Mouse (Mus musculus) forebrain, embryonic 16.5 days (tissue): ENCODE data around the gene Aven. TPM values are rescaled to one million over a fixed set of nuclear protein-coding genes. Genes with fewer than 3 reads are reported as not detected.

Source experiments
- ATAC-seq: fragments of 200-750 bp; cut with Nextera tagmentation; 2 replicates; pipeline ENCODE4 v1.8.0; 2017; ENCODE audit warnings: mild to moderate bottlenecking, moderate library complexity
- H3K27ac ChIP-seq: fragments of 300-500 bp; sonication (generic); 2 replicates; pipeline ENCODE4 v1.5.1; 2014; ENCODE audit warnings: low read length, control low read depth
- H3K27me3 ChIP-seq: fragments of 300-500 bp; sonication (generic); replicated peaks from 2 replicates; pipeline ENCODE4 v1.6.1; 2014; ENCODE audit warnings: low read length; ENCODE audit not compliant: control insufficient read depth, insufficient read depth
- H3K36me3 ChIP-seq: fragments of 300-500 bp; sonication (generic); 2 replicates; pipeline ENCODE4 v1.6.1; 2014; ENCODE audit not compliant: control insufficient read depth, insufficient read depth
- H3K4me1 ChIP-seq: fragments of 300-500 bp; sonication (generic); replicated peaks from 2 replicates; pipeline ENCODE4 v1.6.1; 2014; ENCODE audit warnings: low read length; ENCODE audit not compliant: control insufficient read depth, insufficient read depth
- H3K4me2 ChIP-seq: fragments of 300-500 bp; sonication (generic); 2 replicates; pipeline ENCODE4 v1.6.1; 2014; ENCODE audit warnings: mild to moderate bottlenecking, low read length, control low read depth
- H3K4me3 ChIP-seq: fragments of 300-500 bp; sonication (generic); replicated peaks from 2 replicates; pipeline ENCODE4 v1.5.1; 2014; ENCODE audit warnings: mild to moderate bottlenecking, low read length, control low read depth
- H3K9ac ChIP-seq: fragments of 300-500 bp; sonication (generic); replicated peaks from 2 replicates; pipeline ENCODE4 v1.6.1; 2014; ENCODE audit warnings: low read depth, low read length, control low read depth
- H3K9me3 ChIP-seq: fragments of 300-500 bp; sonication (generic); 2 replicates; pipeline ENCODE4 v1.6.1; 2016; ENCODE audit warnings: low read length; ENCODE audit not compliant: control insufficient read depth
- WGBS: fragments of 180-500 bp; shearing (Covaris S2); extraction: QIAGEN DNeasy Blood & Tissue Kit; methylation state at CpG from one replicate; pipeline ENCODE4 v1.1.7; 2014; 5-methylcytosine and 5-hydroxymethylcytosine counted together
- polyA plus RNA-seq: library from polyadenylated mRNA; unstranded; fragments of >200 nt; fragmentation: Nextera tagmentation; extraction: Ambion mirVana; gene quantifications from 2 replicates; pipeline ENCODE4 v1.2.1, GENCODE M21; 2015

Aven gene
- polyA plus RNA-seq, 1 experiment from 2014 or later = 2.2 TPM

GRCm38 (mm10) chr2:112567786-112568185, 75.0 kb downstream of the Aven start:
- Histone ChIP-seq H3K4me2 (no peak overlapping the region), H3K9me3 (no peaks in the 10 kb centered on the region), H3K9ac (no peak overlapping the region), H3K27ac (no peak overlapping the region), H3K36me3 (no peaks in the 10 kb centered on the region), H3K4me1 (peaks cover under 1% of the 10 kb centered on the region; the same call in 1 of the 2 replicates), H3K27me3 (no peaks in the 10 kb centered on the region), H3K4me3 (no peak overlapping the region)
- 88% methylated on average over 4 of the region's 4 CpGs for WGBS
- no peak for ATAC-seq

DNA sequence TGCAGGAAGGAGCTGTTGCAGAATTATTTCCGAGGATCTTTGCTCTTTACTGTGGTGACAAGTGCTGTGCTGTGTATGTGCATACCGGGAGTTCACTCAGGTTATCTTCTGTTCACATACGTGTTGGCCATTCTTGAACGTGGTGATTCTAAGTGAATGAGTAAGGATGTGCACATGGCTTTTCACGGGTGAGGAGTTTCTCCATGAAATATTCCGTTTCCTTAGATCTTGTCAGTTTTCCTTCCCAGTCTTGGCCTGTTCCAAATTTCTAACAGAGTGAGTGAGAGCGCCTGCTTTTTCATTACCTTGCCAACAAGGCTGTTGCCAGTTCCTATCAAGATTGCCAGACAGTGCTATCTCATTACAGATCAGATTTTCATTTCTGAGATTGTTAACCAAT, 98.2 kb downstream of the Aven start:
- Histone ChIP-seq H3K27me3 (no peaks in the 10 kb centered on the region), H3K27ac (peak overlapping the region; percentile 82), H3K4me1 (peaks cover 11% of the 10 kb centered on the region), H3K9ac (no peak overlapping the region), H3K4me2 (peak overlapping the region; percentile 26; the same call in 1 of the 2 replicates), H3K36me3 (no peaks in the 10 kb centered on the region), H3K9me3 (no peaks in the 10 kb centered on the region), H3K4me3 (no peak overlapping the region)
- peak; percentile 89 for ATAC-seq
- 58% methylated on average over 7 of the region's 7 CpGs for WGBS

DNA sequence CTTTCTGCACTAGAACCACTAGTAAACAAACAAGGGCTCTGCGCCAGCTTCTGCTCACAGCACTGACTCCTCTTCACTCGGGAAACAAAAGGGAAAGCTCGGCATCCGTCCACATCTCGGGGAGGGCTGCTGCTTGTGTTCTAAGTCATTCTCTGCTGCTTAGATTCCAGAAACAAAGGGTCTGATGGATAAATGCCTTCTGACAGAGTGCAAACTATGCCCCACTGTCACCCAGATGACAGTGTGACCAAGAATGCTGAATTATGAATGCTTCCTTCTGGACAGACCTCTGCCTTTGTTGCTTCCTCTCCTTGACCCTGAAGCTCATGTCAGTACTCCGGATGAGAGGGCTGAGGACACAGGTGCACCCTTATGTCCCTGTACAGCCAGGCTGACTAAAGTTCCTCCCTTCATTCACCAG, 98.7 kb downstream of the Aven start:
- Histone ChIP-seq H3K9ac (no peak overlapping the region), H3K9me3 (no peaks in the 10 kb centered on the region), H3K36me3 (no peaks in the 10 kb centered on the region), H3K27ac (peak overlapping the region; percentile 82), H3K27me3 (no peaks in the 10 kb centered on the region), H3K4me2 (peak overlapping the region; percentile 26; the same call in 1 of the 2 replicates), H3K4me1 (peaks cover 11% of the 10 kb centered on the region), H3K4me3 (no peak overlapping the region)
- 25% methylated on average over 6 of the region's 6 CpGs for WGBS
- peak; percentile 72 for ATAC-seq

DNA sequence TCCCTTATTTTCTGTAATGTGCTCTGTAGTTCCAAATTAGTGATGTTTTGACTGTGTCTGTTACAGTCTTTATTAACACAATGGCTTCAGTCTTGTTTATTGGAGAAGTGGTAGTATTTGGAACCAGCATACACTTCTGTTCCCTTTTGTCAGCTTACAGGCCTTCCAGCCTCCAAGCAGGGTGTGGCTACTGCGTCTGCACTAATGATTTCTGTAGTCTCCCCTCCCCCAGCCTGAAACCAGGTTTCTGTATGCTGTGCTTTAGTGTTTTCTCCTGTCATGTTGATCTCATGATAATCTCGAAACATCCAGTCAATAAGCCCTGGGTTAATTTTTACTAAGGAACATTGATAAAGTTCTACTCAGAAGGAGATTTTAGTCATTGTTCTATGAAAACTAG, 100.6 kb downstream of the Aven start:
- 62% methylated on average over 2 of the region's 2 CpGs for WGBS

GRCm38 (mm10) chr2:112593781-112594180, 101.0 kb downstream of the Aven start:
- peak; percentile 39 for ATAC-seq
- Histone ChIP-seq H3K4me1 (peaks cover 11% of the 10 kb centered on the region), H3K27me3 (no peaks in the 10 kb centered on the region), H3K4me2 (no peak overlapping the region), H3K9me3 (no peaks in the 10 kb centered on the region), H3K9ac (no peak overlapping the region), H3K27ac (0 out of 2 replicates have a peak overlapping the region, but pooled peaks have one; percentile 18), H3K4me3 (no peak overlapping the region), H3K36me3 (no peaks in the 10 kb centered on the region)
- 72% methylated on average over 2 of the region's 2 CpGs for WGBS

More for the DNA sequence above, 100.6 kb downstream of the Aven start:
- Histone ChIP-seq H3K9ac (no peak overlapping the region), H3K9me3 (no peaks in the 10 kb centered on the region), H3K27ac (peak overlapping the region; percentile 18; the same call in 1 of the 2 replicates), H3K4me3 (no peak overlapping the region), H3K36me3 (no peaks in the 10 kb centered on the region), H3K4me2 (no peak overlapping the region), H3K27me3 (no peaks in the 10 kb centered on the region), H3K4me1 (peaks cover 11% of the 10 kb centered on the region)
- ATAC-seq = peak; percentile 36; the same call in 1 of the 2 replicates

- H3K9me3 ChIP-seq = no peaks in the 10 kb centered on the region
- 84% methylated on average over 3 of the region's 3 CpGs for WGBS
- peaks cover 10% of the 10 kb centered on the region for H3K4me1 ChIP-seq
- ATAC-seq = no peak
- H3K4me2 ChIP-seq = no peak overlapping the region
- no peaks in the 10 kb centered on the region for H3K27me3 ChIP-seq
- H3K9ac ChIP-seq = no peak overlapping the region
- H3K27ac ChIP-seq = no peak overlapping the region
- H3K36me3 ChIP-seq = no peaks in the 10 kb centered on the region
- no peak overlapping the region for H3K4me3 ChIP-seq
These were observed 103.0 kb downstream of the Aven start for GRCm38 (mm10) chr2:112595807-112596206.

GRCm38 (mm10) chr2:112596415-112596814, 103.7 kb downstream of the Aven start:
- Histone ChIP-seq H3K4me3 (no peak overlapping the region), H3K27me3 (no peaks in the 10 kb centered on the region), H3K9me3 (no peaks in the 10 kb centered on the region), H3K27ac (no peak overlapping the region), H3K4me1 (peaks cover 7% of the 10 kb centered on the region), H3K4me2 (no peak overlapping the region), H3K9ac (no peak overlapping the region), H3K36me3 (no peaks in the 10 kb centered on the region)
- 76% methylated on average over 5 of the region's 5 CpGs for WGBS
- ATAC-seq = no peak

GRCm38 (mm10) chr2:112597064-112597463, 104.3 kb downstream of the Aven start:
- 76% methylated on average over 1 of the region's 1 CpGs for WGBS
- ATAC-seq = no peak

DNA sequence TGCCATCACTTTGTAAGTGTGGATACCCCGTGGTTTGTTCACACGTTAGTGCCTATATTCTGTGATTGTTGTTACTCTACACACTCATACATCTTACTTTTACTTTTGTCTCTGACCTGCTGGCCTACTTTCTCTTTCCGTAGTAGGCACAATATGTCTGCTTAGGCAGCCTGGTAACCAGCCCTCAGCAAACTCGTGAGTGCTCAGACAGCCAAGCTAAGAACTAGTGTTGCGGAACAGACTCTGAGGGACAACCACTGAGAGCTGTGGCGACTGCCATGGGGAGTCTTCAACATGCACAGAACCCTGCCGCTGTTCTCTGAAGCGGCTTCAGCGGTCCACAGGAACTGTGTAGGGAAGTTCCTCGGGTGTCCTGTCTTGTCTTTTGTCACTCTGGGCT, 107.5 kb downstream of the Aven start:
- H3K4me2 ChIP-seq = no peak overlapping the region
- H3K36me3 ChIP-seq = no peaks in the 10 kb centered on the region
- H3K4me3 ChIP-seq = no peak overlapping the region
- H3K4me1 ChIP-seq = peaks cover 7% of the 10 kb centered on the region; the same call in 1 of the 2 replicates
- H3K27me3 ChIP-seq = no peaks in the 10 kb centered on the region
- no peak for ATAC-seq
- no peaks in the 10 kb centered on the region for H3K9me3 ChIP-seq
- 51% methylated on average over 10 of the region's 10 CpGs for WGBS
- no peak overlapping the region for H3K9ac ChIP-seq
- H3K27ac ChIP-seq = no peak overlapping the region

More at GRCm38 (mm10) chr2:112597064-112597463, 104.3 kb downstream of the Aven start:
- Histone ChIP-seq H3K4me3 (no peak overlapping the region), H3K9me3 (no peaks in the 10 kb centered on the region), H3K4me2 (no peak overlapping the region), H3K9ac (no peak overlapping the region), H3K36me3 (no peaks in the 10 kb centered on the region), H3K27ac (no peak overlapping the region), H3K27me3 (no peaks in the 10 kb centered on the region), H3K4me1 (peaks cover 6% of the 10 kb centered on the region; the same call in 1 of the 2 replicates)

DNA sequence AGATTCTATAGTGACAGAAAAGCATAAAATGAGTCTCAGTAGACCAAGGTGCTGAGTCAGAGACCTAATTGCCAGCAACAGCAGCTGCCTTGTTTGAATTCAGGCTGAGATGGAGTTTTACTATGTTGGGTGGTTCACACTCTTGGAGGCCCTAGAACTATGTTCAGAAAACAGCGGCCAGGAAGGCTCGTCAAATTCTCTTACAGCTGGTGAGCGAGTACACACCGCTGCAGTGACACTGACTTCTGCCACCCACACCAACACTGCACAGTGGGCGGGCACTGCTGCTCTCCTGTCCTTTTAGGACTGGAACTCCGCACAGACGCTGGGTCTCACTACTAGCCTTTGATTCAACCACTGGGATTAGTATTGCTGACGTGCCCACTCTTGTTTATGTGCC, 109.7 kb downstream of the Aven start:
- Histone ChIP-seq H3K4me1 (peaks cover 7% of the 10 kb centered on the region; the same call in 1 of the 2 replicates), H3K36me3 (no peaks in the 10 kb centered on the region), H3K27ac (no peak overlapping the region), H3K9me3 (no peaks in the 10 kb centered on the region), H3K9ac (no peak overlapping the region), H3K27me3 (no peaks in the 10 kb centered on the region), H3K4me3 (no peak overlapping the region), H3K4me2 (no peak overlapping the region)
- WGBS = 50% methylated on average over 8 of the region's 8 CpGs
- ATAC-seq = peak; percentile 56
